Mouse (Mus musculus): ENCODE data around the gene Jmjd7.

DNA sequence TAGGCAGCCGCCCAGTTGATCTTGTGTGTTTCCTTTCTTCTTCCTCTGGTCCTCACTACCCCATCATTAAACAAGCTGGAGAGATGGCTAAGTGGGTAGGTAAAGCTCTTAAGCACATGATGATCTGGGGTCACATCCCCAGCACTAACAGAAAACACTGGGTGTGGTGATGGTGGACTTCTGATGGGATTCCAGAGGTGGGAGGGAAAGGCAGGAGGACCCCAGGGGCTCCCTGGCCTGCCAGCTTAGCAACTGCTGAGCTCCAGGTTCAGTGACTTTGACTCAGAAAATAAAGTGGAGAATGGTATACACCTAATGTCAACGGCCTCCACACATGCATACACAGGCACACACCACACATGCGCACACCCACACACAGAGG is 658 bp downstream of the Jmjd7 start:
- TF ChIP-seq TBP (conservative IDR thresholded peaks at IDR 0.05; ENCODE audit: low read depth, low read length) (no peak), POLR2AphosphoS2 (IDR thresholded peaks at IDR 0.05; ENCODE audit: low read depth, low read length) (no peak), ZMIZ1 (IDR thresholded peaks at IDR 0.05; ENCODE audit: low read depth, low read length) (no peak), NRF1 (IDR thresholded peaks at IDR 0.05; ENCODE audit: low read depth, low read length) (no peak), POLR2A (IDR thresholded peaks at IDR 0.05; ENCODE audit: low read depth, low read length) (no peak), CTCF (conservative IDR thresholded peaks at IDR 0.05 in 1 of 2, IDR thresholded peaks at IDR 0.05 in 1 of 2; ENCODE audit: low read depth in 2 of 2, low read length in 2 of 2) (no peak)
